Mouse (Mus musculus) urinary bladder, postnatal 25 days (tissue): Measurements from ENCODE around the gene Slc16a14.

ENCODE experiments used
- DNase-seq: peaks from one replicate; pipeline ENCODE4 v3.0.0; 2022; ENCODE audit warnings: low spot score

The Slc16a14 gene

GRCm38 (mm10) chr1:84910177-84910804 lies 24.6 kb downstream of the Slc16a14 start:
- no peak for DNase-seq

GRCm38 (mm10) chr1:84904467-84904866 lies 30.5 kb downstream of the Slc16a14 start:
- no peak for DNase-seq

- no peak for DNase-seq
Observed at GRCm38 (mm10) chr1:84899156-84899555, 35.8 kb downstream of the Slc16a14 start.

GRCm38 (mm10) chr1:84897364-84897763 lies 37.6 kb downstream of the Slc16a14 start:
- no peak for DNase-seq

GRCm38 (mm10) chr1:84891746-84892145 lies 43.2 kb downstream of the Slc16a14 start:
- no peak for DNase-seq

GRCm38 (mm10) chr1:84890503-84890902 lies 44.4 kb downstream of the Slc16a14 start:
- no peak for DNase-seq

- no peak for DNase-seq
Observed at GRCm38 (mm10) chr1:84890005-84890393, 44.9 kb downstream of the Slc16a14 start.

GRCm38 (mm10) chr1:84889330-84890004 lies 45.5 kb downstream of the Slc16a14 start:
- no peak for DNase-seq

GRCm38 (mm10) chr1:84885921-84886320 lies 49.0 kb downstream of the Slc16a14 start:
- DNase-seq: no peak

GRCm38 (mm10) chr1:84885174-84885573 lies 49.8 kb downstream of the Slc16a14 start:
- no peak for DNase-seq

- DNase-seq: no peak
Observed at GRCm38 (mm10) chr1:84883889-84884288, 51.0 kb downstream of the Slc16a14 start.

- DNase-seq: no peak
Observed at GRCm38 (mm10) chr1:84882937-84883336, 52.0 kb downstream of the Slc16a14 start.

GRCm38 (mm10) chr1:84882066-84882532 lies 52.8 kb downstream of the Slc16a14 start:
- DNase-seq: no peak

- DNase-seq: no peak
Observed at GRCm38 (mm10) chr1:84881248-84882065, 53.5 kb downstream of the Slc16a14 start.

- DNase-seq: no peak
Observed at GRCm38 (mm10) chr1:84879571-84880120, 55.3 kb downstream of the Slc16a14 start.

- DNase-seq: no peak
Observed at GRCm38 (mm10) chr1:84877590-84877989, 57.3 kb downstream of the Slc16a14 start.

- no peak for DNase-seq
Observed at GRCm38 (mm10) chr1:84872939-84873338, 62.0 kb downstream of the Slc16a14 start.

GRCm38 (mm10) chr1:84872105-84872504 lies 62.8 kb downstream of the Slc16a14 start:
- no peak for DNase-seq

- DNase-seq: no peak
Observed at GRCm38 (mm10) chr1:84871131-84871530, 63.8 kb downstream of the Slc16a14 start.

GRCm38 (mm10) chr1:84869498-84869897 lies 65.4 kb downstream of the Slc16a14 start:
- DNase-seq: no peak

GRCm38 (mm10) chr1:84868841-84869240 lies 66.1 kb downstream of the Slc16a14 start:
- DNase-seq: no peak

GRCm38 (mm10) chr1:84868311-84868710 lies 66.6 kb downstream of the Slc16a14 start:
- DNase-seq: no peak
